Mouse (Mus musculus): Measurements from ENCODE around the gene Nyap2.

DNA sequence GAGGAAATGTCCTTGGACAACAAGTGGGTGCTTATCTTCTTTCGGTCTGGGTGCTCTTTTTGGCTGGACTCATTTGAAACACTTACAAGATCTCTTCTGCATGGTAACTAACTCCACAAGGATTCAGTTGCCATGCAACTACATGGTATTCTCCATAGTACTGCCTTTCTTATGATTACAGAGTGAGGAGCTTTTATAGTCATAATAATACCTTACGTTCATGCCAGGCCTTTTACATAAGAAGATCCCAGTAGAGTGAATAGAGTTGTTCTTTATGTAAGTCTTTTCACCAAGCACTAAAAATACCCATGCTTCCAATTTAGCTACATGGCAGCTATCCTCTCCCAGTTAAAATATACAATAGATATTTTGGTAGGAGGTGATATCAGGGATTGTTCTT, 13.9 kb upstream of the Nyap2 start:
- TF ChIP-seq CTCF (IDR thresholded peaks at IDR 0.05; ENCODE audit: extremely low read depth, insufficient read depth, low read length) (no peak), POLR2A (IDR thresholded peaks at IDR 0.05; ENCODE audit: extremely low read depth, insufficient read depth, low read length) (no peak)
